Mouse (Mus musculus) liver, postnatal 0 days (tissue): ENCODE measurements at regions not wholly inside any gene's neighbourhood (a gene's known extent, or its start where the extent isn't known, plus 50 kb on each side); places are given as distances from the start of the nearest gene placed in this dataset.

Source experiments
- CTCF ChIP-seq: sonication (generic); IDR thresholded peaks from 2 replicates; pipeline ENCODE4 v1.5.1; 2016; ENCODE audit warnings: antibody characterized with exemption, low read depth
- EP300 ChIP-seq: IDR thresholded peaks from 2 replicates; pipeline ENCODE4 v1.6.1; 2016; ENCODE audit warnings: antibody characterized with exemption, low read depth, mild to moderate bottlenecking

DNA sequence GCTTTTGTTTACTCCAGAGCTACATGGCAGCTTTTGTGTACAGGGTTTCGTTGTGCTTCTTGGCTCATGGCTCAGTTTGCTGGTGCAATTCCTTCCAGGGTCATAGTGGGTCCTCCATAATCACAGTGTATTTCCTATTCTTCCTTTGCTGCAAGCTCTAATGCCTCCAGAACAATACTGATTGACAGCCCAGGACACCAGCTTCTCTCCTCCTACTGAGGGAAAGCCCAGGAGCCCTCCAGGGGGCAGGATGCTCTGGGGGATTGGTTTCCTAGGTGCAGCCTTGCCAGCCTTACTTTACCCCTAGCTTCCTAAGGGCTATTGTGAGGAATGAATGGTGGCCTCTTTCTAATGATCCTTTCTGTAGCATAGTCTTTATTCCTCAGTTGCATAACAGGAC, 224.6 kb downstream of the Ice1 start:
- TF ChIP-seq CTCF (no peak), EP300 (no peak)
